Mouse (Mus musculus): ENCODE data around the gene Ak4.

Gene Ak4

DNA sequence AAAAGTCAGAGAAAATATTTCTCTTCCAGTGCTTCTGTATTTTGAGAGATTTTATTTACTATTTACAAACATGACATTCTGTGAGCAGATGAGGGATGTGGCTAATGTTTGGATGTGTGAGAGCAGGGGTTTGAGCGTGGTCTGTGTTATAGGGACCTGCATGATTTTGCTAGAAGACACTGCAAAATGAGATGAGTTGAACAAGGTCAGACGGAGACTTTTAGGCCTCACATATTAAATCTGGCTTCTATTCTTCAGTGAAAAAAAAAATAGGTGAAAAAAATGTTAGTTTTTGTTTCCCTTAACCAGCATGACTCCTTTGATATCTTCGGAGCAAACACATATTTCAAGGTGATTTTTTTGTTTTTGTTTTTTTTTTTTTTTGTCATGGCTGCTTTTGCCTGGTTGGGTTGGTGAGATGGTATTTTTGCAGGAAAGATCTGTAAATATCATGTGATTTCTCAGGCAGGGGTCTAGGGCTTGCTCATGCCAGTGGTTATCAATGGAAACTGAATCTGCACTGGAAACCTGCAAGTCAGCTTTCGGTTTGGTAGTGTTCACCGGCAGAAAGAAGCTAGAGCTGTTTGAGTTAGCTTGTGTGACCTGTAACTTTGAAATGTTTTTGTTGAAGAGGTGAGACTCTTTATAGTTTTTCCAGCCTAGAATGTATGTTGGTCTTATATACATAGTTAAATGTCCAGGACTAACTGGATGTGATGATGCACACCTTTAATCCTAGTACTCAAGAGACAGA, 92.9 kb downstream of the Ak4 start:
- no peak for DNase-seq (ENCODE audit: low read depth, low spot score)

DNA sequence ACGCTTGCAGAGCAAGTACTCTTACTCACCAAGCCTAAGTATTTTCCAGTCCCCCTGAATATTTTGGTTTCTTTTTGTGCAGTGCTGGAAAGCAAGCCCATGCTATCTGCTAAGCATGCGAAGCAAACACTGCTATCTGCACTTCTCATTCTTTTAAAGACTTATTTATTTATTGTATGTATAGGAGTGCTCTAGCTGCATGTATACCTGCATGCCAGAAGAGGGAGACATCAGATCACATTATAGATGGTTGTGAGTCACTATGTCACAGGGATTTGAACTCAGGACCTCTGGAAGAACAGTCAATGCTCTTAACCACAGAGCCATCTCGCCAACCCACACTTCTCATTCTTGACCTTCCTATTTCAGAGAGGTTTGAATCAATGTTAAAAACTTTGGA, 94.2 kb downstream of the Ak4 start:
- DNase-seq (ENCODE audit: low read depth, low spot score): no peak

DNA sequence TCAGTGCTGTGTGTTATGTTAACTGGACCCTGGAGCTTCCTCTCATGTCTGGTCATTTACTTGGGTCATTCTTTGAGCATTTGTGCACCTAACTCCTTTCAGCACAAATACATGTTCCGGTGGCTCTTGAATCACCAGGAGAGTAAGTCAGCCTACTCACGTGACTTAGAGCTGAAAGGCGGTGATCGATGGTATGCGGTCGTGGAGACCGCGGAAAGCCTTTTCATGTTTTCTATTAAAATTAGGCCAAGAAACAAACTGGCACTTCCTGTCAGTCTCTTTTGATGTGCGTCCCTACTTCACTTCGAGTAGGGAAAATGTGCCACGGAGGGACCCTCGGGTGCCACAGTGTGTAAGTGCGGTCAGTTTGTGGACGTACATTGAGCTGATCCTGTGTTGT, 96.8 kb downstream of the Ak4 start:
- DNase-seq (ENCODE audit: low read depth, low spot score): no peak

Measured in c-Kit-negative CD71-positive TER-119-positive erythroid progenitor cells, embryonic 14.5 days (primary cell).